Mouse (Mus musculus): ENCODE results near the gene Jagn1.

Jagn1 gene

GRCm38 (mm10) chr6:113435664-113436205 is 6.6 kb upstream of the Jagn1 start, which contains the start of gene Cidec:
Gene Cidec (minus strand): TSS chr6:113435760.
- no peak for DNase-seq

GRCm38 (mm10) chr6:113437135-113437534 is 5.2 kb upstream of the Jagn1 start:
- DNase-seq, result no peak

GRCm38 (mm10) chr6:113438721-113439430 is 3.5 kb upstream of the Jagn1 start:
- DNase-seq, result no peak

- DNase-seq, result no peak
Observed at GRCm38 (mm10) chr6:113440686-113441085, 1.7 kb upstream of the Jagn1 start.

GRCm38 (mm10) chr6:113441147-113441680 is 1.2 kb upstream of the Jagn1 start:
- DNase-seq, result peak; percentile 86

GRCm38 (mm10) chr6:113442087-113442441 is 305 bp upstream of the Jagn1 start:
- no peak for DNase-seq

- no peak for DNase-seq
Observed at GRCm38 (mm10) chr6:113443091-113443490, 722 bp downstream of the Jagn1 start.

GRCm38 (mm10) chr6:113444207-113444965 is 2.0 kb downstream of the Jagn1 start:
- DNase-seq, result no peak

- DNase-seq, result no peak
Observed at GRCm38 (mm10) chr6:113447639-113448038, 5.3 kb downstream of the Jagn1 start.

GRCm38 (mm10) chr6:113451839-113452238 is 9.5 kb downstream of the Jagn1 start:
- no peak for DNase-seq

- peak; percentile 39 for DNase-seq
Observed at GRCm38 (mm10) chr6:113455007-113455406, 12.6 kb downstream of the Jagn1 start.

GRCm38 (mm10) chr6:113457952-113458534 is 15.7 kb downstream of the Jagn1 start, which contains the start of gene Il17re:
Gene Il17re (plus strand): TSS chr6:113458484.
- peak; percentile 76 for DNase-seq

GRCm38 (mm10) chr6:113458635-113459034 is 16.3 kb downstream of the Jagn1 start:
- DNase-seq, result peak; percentile 45

- DNase-seq, result no peak
Observed at GRCm38 (mm10) chr6:113464040-113464439, 21.7 kb downstream of the Jagn1 start.

GRCm38 (mm10) chr6:113465602-113466001 is 23.2 kb downstream of the Jagn1 start:
- no peak for DNase-seq

- no peak for DNase-seq
Observed at GRCm38 (mm10) chr6:113468512-113468911, 26.1 kb downstream of the Jagn1 start.

- peak; percentile 90 for DNase-seq
Observed at GRCm38 (mm10) chr6:113469021-113469420, 26.7 kb downstream of the Jagn1 start.

GRCm38 (mm10) chr6:113469432-113469831 is 27.1 kb downstream of the Jagn1 start:
- peak; percentile 73 for DNase-seq

- no peak for DNase-seq
Observed at GRCm38 (mm10) chr6:113471297-113471936, 29.0 kb downstream of the Jagn1 start, which contains the start of gene Il17rc. Gene Il17rc (plus strand): TSS chr6:113471427.

GRCm38 (mm10) chr6:113472061-113472460 is 29.7 kb downstream of the Jagn1 start:
- no peak for DNase-seq

GRCm38 (mm10) chr6:113473246-113473645 is 30.9 kb downstream of the Jagn1 start:
- no peak for DNase-seq

- DNase-seq, result no peak
Observed at GRCm38 (mm10) chr6:113473715-113474114, 31.3 kb downstream of the Jagn1 start.

GRCm38 (mm10) chr6:113477353-113477752 is 35.0 kb downstream of the Jagn1 start:
- no peak for DNase-seq
